Mouse (Mus musculus) lung, postnatal 0 days (tissue): Measurements from ENCODE around the gene Slc9a1.

Source experiments
- CTCF ChIP-seq: IDR thresholded peaks from 2 replicates; pipeline ENCODE4 v1.5.1; 2016; ENCODE audit warnings: antibody characterized with exemption, mild to moderate bottlenecking
- EP300 ChIP-seq: IDR thresholded peaks from 2 replicates; pipeline ENCODE4 v1.6.1; 2016; ENCODE audit warnings: antibody characterized with exemption, mild to moderate bottlenecking, control low read depth

DNA sequence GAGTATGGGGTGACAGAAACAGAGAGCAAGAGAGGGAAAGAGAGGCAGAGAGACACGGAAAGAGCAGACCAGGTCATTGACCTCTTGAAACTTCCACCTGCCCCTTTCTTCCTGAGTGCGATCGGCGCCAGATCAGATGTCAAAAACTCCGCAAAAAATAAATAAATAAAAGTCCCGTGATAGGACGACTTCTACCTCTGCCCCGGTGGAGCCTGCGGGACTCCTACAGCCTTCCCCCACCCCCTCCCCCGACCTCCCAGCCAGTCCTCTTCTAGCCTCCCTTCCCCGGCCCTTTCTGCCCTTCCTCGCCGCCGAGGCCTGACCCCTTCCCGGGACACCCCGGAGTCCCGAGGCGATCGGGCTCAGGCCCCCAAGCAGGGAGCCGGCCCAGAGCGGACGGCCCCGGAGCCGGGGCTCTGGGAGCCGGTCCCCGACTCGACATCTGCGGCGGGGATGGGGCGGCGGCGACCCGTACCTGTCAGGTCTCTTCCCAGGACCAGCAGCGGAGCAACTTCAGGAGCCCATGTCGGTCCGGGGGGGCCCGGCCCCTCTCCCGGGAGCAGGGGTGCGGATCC is 30.9 kb upstream of the Slc9a1 start:
- TF ChIP-seq CTCF (no peak), EP300 (no peak)
